Mouse (Mus musculus) heart, postnatal 0 days (tissue): Measurements from ENCODE around the gene Amacr.

ENCODE experiments used
- CTCF ChIP-seq: IDR thresholded peaks from 2 replicates; pipeline ENCODE4 v1.5.1; 2016; ENCODE audit warnings: antibody characterized with exemption, control low read depth, low read depth
- EP300 ChIP-seq: IDR thresholded peaks from 2 replicates; pipeline ENCODE4 v1.6.1; 2016; ENCODE audit warnings: antibody characterized with exemption, low read depth

DNA sequence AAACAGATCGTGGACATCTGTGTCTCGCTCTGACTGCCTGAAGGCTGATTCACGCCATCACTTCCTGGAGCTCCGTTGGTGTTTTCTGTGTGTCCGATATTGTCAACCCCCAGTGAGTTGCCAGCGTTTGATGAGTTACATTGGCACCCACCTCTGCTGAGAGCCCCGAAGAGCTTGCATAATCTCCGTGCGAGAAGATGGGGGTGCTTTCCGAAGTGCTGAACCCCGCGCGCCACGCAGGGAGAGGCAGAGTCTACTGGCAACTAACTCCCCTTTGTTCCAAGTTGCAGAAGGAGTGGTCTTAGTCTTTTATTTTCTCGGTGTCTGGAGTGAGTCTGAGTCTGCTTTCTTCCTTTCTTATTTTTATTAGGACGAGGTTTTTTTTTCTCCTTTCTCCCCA is 56.2 kb downstream of the Amacr start, which contains the start of gene Rxfp3:
- no peak for TF ChIP-seq CTCF
- TF ChIP-seq EP300 = no peak
